Mouse (Mus musculus) small intestine, adult 2 months (tissue): ENCODE results near the gene Iqschfp.

Source experiments
- CTCF ChIP-seq: fragments of 200-500 bp; IDR thresholded peaks from 2 replicates; pipeline ENCODE4 v1.5.1; 2012; ENCODE audit warnings: low read depth, mild to moderate bottlenecking, control low read depth, inconsistent platforms, low read length, moderate library complexity, mixed read lengths; ENCODE audit not compliant: insufficient replicate concordance, insufficient read length; ENCODE audit errors: extremely low read depth
- POLR2A ChIP-seq: fragments of 200-500 bp; IDR thresholded peaks from 2 replicates; pipeline ENCODE4 v1.6.1; 2012; ENCODE audit warnings: low read depth, mild to moderate bottlenecking, control low read depth, inconsistent platforms, low read length, moderate library complexity

DNA sequence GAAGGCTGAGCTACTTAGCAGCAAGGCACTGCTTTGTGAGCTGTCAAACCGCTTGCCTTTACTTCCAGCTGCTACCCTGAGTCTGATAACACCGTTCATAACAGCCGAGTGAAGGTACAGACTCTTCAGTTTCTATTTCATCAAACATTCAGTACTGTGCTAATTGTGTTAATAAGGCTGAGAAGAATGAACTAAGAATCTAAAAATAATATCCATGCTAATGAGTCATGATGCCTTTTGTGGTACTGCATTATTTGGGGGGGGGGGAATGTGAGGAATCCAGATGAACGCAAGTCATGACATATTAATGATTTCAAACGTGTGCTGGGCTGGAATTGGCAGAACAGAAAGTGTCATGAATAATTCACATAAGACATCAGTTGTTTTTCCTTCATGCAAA lies 513.7 kb downstream of the Iqschfp start:
- TF ChIP-seq POLR2A (no peak), CTCF (no peak)
